Mouse (Mus musculus) MEL (cell line): ENCODE results near the gene Fank1. TPM values are rescaled to one million over a fixed set of nuclear protein-coding genes. Genes with fewer than 3 reads are reported as not detected.

ENCODE experiments used
- DNase-seq: peaks from one replicate; pipeline ENCODE4 v3.0.0; 2011; ENCODE audit warnings: low read depth, low spot score
- H3K27ac ChIP-seq: 2 replicates; pipeline ENCODE4 v1.5.1; 2012; ENCODE audit warnings: low read depth, mild to moderate bottlenecking, control low read depth, low read length, moderate library complexity; ENCODE audit not compliant: control insufficient read depth
- H3K27me3 ChIP-seq, 2 experiments: fragments of 150-350 bp in 1 of 2; sonication (generic) in 1 of 2; 2 replicates each; pipeline ENCODE4 v1.6.1; 2012; ENCODE audit warnings: low read length in 2 of 2, mild to moderate bottlenecking in 2 of 2, improper control_type of control experiment in 1 of 2, moderate library complexity in 1 of 2; ENCODE audit not compliant: insufficient read depth in 2 of 2, control insufficient read depth in 1 of 2
- H3K36me3 ChIP-seq, 2 experiments: 2 replicates each; pipeline ENCODE4 v1.6.1; 2012 to 2014; ENCODE audit warnings: low read length in 2 of 2, improper control_type of control experiment in 1 of 2, inconsistent platforms in 1 of 2, mild to moderate bottlenecking in 1 of 2; ENCODE audit not compliant: insufficient read depth in 2 of 2, control insufficient read depth in 1 of 2
- H3K4me1 ChIP-seq, 2 experiments: fragments of 150-350 bp in 1 of 2; sonication (generic) in 1 of 2; 2 replicates each; pipeline ENCODE4 v1.6.1; 2012; ENCODE audit warnings: low read length in 2 of 2, improper control_type of control experiment in 1 of 2, mild to moderate bottlenecking in 1 of 2; ENCODE audit not compliant: insufficient read depth in 2 of 2, control insufficient read depth in 1 of 2
- H3K4me3 ChIP-seq, 2 experiments: fragments of 150-350 bp in 1 of 2; sonication (generic) in 1 of 2; 2 replicates each; pipeline ENCODE4 v1.5.1; 2012; ENCODE audit warnings: low read depth in 2 of 2, low read length in 2 of 2, mild to moderate bottlenecking in 2 of 2, moderate library complexity in 2 of 2, control low read depth in 1 of 2, improper control_type of control experiment in 1 of 2; ENCODE audit not compliant: control insufficient read depth in 1 of 2, insufficient read depth in 1 of 2
- H3K79me2 ChIP-seq: 2 replicates; pipeline ENCODE4 v1.6.1; 2012; ENCODE audit warnings: mild to moderate bottlenecking, low read length, moderate library complexity; ENCODE audit not compliant: control insufficient read depth, poor library complexity, insufficient read depth
- H3K9ac ChIP-seq: 2 replicates; pipeline ENCODE4 v1.6.1; 2012; ENCODE audit warnings: low read depth, mild to moderate bottlenecking, control low read depth, low read length, moderate library complexity; ENCODE audit not compliant: control insufficient read depth, poor library complexity, severe bottlenecking
- H3K9me3 ChIP-seq: fragments of 150-350 bp; sonication (generic); replicated peaks from 2 replicates; pipeline ENCODE4 v1.6.1; 2012; ENCODE audit warnings: mild to moderate bottlenecking, low read length, improper control_type of control experiment, moderate library complexity; ENCODE audit not compliant: insufficient read depth
- BHLHE40 ChIP-seq: IDR thresholded peaks from 2 replicates; pipeline ENCODE4 v1.6.1; 2012; ENCODE audit warnings: low read depth, mild to moderate bottlenecking, inconsistent platforms, low read length, improper control_type of control experiment, borderline replicate concordance
- EP300 ChIP-seq, 2 experiments: IDR thresholded peaks; 2 replicates each; pipeline ENCODE4 v1.6.1; 2011; ENCODE audit warnings: improper control_type of control experiment in 2 of 2, low read length in 2 of 2, low read depth in 1 of 2, mild to moderate bottlenecking in 1 of 2
- GABPA ChIP-seq: IDR thresholded peaks from 2 replicates; pipeline ENCODE4 v1.6.1; 2012; ENCODE audit warnings: low read depth, mild to moderate bottlenecking, inconsistent platforms, low read length, improper control_type of control experiment, moderate library complexity
- JUND ChIP-seq: IDR thresholded peaks from 2 replicates; pipeline ENCODE4 v1.6.1; 2011; ENCODE audit warnings: low read depth, mild to moderate bottlenecking, improper control_type of control experiment, low read length
- KAT2A ChIP-seq: conservative IDR thresholded peaks from 2 replicates; pipeline ENCODE4 v1.6.1; 2012; ENCODE audit warnings: low read depth, low read length, improper control_type of control experiment, inconsistent platforms
- MAFK ChIP-seq: IDR thresholded peaks from 2 replicates; pipeline ENCODE4 v1.6.1; 2011; ENCODE audit warnings: low read depth, mild to moderate bottlenecking, low read length, improper control_type of control experiment, borderline replicate concordance
- MAX ChIP-seq: IDR thresholded peaks from 2 replicates; pipeline ENCODE4 v1.6.1; 2011; ENCODE audit warnings: low read length, improper control_type of control experiment
- MAZ ChIP-seq: IDR thresholded peaks from 2 replicates; pipeline ENCODE4 v1.6.1; 2012; ENCODE audit warnings: low read depth, mild to moderate bottlenecking, inconsistent platforms, low read length, improper control_type of control experiment
- NELFE ChIP-seq: IDR thresholded peaks from 2 replicates; pipeline ENCODE4 v1.6.1; 2011; ENCODE audit warnings: low read depth, low read length, improper control_type of control experiment
- POLR2AphosphoS5 ChIP-seq: IDR thresholded peaks from 2 replicates; pipeline ENCODE4 v1.6.1; 2012; ENCODE audit warnings: low read depth, borderline replicate concordance, mild to moderate bottlenecking, inconsistent platforms, low read length, moderate library complexity, mixed read lengths
- RAD21 ChIP-seq: IDR thresholded peaks from 2 replicates; pipeline ENCODE4 v1.6.1; 2011; ENCODE audit warnings: mild to moderate bottlenecking, low read depth, low read length, improper control_type of control experiment
- SMC3 ChIP-seq: IDR thresholded peaks from 2 replicates; pipeline ENCODE4 v1.6.1; 2011; ENCODE audit warnings: low read depth, low read length, improper control_type of control experiment
- TBP ChIP-seq: IDR thresholded peaks from 2 replicates; pipeline ENCODE4 v1.8.0; 2011; ENCODE audit warnings: low read depth, low read length, improper control_type of control experiment
- UBTF ChIP-seq: IDR thresholded peaks from 2 replicates; pipeline ENCODE4 v1.6.1; 2012; ENCODE audit warnings: low read depth, mild to moderate bottlenecking, inconsistent platforms, low read length, improper control_type of control experiment, moderate library complexity, borderline replicate concordance; ENCODE audit not compliant: insufficient read depth
- USF2 ChIP-seq, 2 experiments: IDR thresholded peaks; 2 replicates each; pipeline ENCODE4 v1.6.1; 2011 to 2012; ENCODE audit warnings: improper control_type of control experiment in 2 of 2, low read length in 2 of 2, borderline replicate concordance in 1 of 2, inconsistent platforms in 1 of 2, low read depth in 1 of 2, mild to moderate bottlenecking in 1 of 2; ENCODE audit not compliant: insufficient read depth in 1 of 2
- ZNF384 ChIP-seq: IDR thresholded peaks from 2 replicates; pipeline ENCODE4 v1.6.1; 2012; ENCODE audit warnings: low read depth, mild to moderate bottlenecking, inconsistent platforms, low read length, improper control_type of control experiment
- polyA plus RNA-seq, 2 experiments: library from polyadenylated mRNA; stranded (reverse) in 1 of 2; unstranded in 1 of 2; fragments of >175 nt in 1 of 2; fragments of >200 nt in 1 of 2; gene quantifications; 2 replicates each; pipeline versions ENCODE4 v1.2.1 to v1.2.4; 2012; ENCODE audit warnings: low replicate concordance in 2 of 2, low read depth in 1 of 2; ENCODE audit not compliant: insufficient read length in 2 of 2, insufficient read depth in 1 of 2, missing spikeins in 1 of 2
- total RNA-seq: library from RNA; depleted of rRNA; stranded (reverse); fragments of 300-350 nt; gene quantifications from 2 replicates; pipeline ENCODE4 v1.2.3, GENCODE M21; 2012

Fank1 gene
- total and polyA plus RNA-seq, 3 experiments, result 0.17 to 1.8 TPM; not detected in 1

DNA sequence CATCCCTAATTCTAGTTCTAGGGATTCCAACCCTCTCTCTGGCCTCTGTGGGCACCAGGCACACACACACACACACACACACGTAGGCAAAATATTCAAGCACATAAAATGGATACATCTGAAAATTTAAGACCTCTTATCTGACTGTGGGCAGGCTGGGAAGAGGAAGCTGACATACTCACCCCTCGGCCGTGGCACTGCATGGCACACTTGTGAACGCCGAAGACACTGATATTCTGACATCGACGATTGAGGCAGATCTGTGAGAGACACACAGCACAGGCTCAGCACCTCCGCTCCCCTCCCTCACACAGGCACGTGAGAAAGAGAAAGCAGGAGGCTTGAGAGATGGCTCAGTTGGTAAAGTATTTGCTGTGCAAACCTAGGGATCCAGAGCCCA, 139.6 kb downstream of the Fank1 start:
- no peak overlapping the region for H3K4me3 ChIP-seq
- H3K79me2 ChIP-seq, result no peaks in the 10 kb centered on the region
- TF ChIP-seq NELFE (no peak), POLR2AphosphoS5 (no peak), TBP (no peak), SMC3 (no peak), EP300 (IDR thresholded peaks at IDR 0.05; ENCODE audit: low read depth in 1 of 2, low read length in 2 of 2) (no peak), KAT2A (no peak), JUND (no peak), MAFK (no peak), MAX (no peak), MAZ (no peak), GABPA (no peak), UBTF (no peak), BHLHE40 (no peak), ZNF384 (no peak)
- no peak overlapping the region for H3K27ac ChIP-seq
- no peaks in the 10 kb centered on the region for H3K36me3 ChIP-seq
- H3K4me1 ChIP-seq, result no peaks in the 10 kb centered on the region
- no peaks in the 10 kb centered on the region for H3K9me3 ChIP-seq
- DNase-seq, result no peak
- H3K27me3 ChIP-seq, result no peaks in the 10 kb centered on the region
- H3K9ac ChIP-seq, result no peak overlapping the region

DNA sequence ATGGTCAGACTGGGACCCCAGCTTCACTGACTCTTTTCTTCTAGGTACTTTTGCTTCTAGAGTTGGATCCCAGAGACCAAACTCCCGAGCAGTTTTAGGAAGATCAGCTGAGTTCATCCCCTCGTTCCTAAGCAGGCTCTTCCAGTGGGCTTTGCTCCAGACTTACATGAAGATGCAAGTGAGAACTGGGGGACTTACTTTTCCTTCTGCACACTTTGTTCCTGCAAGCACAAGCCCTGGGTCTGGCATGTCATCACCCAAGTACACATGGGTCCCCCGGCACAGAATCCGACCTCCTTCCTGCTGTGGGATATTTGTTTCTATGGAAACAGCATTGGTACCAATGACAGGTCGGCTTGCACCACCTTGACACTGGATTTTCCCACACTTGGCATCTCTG, 142.6 kb downstream of the Fank1 start:
- no peaks in the 10 kb centered on the region for H3K4me1 ChIP-seq
- H3K36me3 ChIP-seq, result no peaks in the 10 kb centered on the region
- no peak overlapping the region for H3K27ac ChIP-seq
- DNase-seq, result no peak
- H3K79me2 ChIP-seq, result no peaks in the 10 kb centered on the region
- H3K27me3 ChIP-seq, result no peaks in the 10 kb centered on the region
- H3K4me3 ChIP-seq, result no peak overlapping the region
- H3K9ac ChIP-seq, result no peak overlapping the region
- TF ChIP-seq RAD21 (no peak), POLR2AphosphoS5 (no peak), SMC3 (no peak), USF2 (IDR thresholded peaks at IDR 0.05; ENCODE audit: borderline replicate concordance in 1 of 2, insufficient read depth in 1 of 2, low read depth in 1 of 2, low read length in 2 of 2) (no peak)
- TF ChIP-seq, all 39 proteins: peak for 0
- H3K9me3 ChIP-seq, result no peaks in the 10 kb centered on the region
